Mouse (Mus musculus) hindbrain, embryonic 14.5 days (tissue): ENCODE measurements around the gene 9230102O04Rik. TPM values are rescaled to one million over a fixed set of nuclear protein-coding genes. Genes with fewer than 3 reads are reported as not detected.

ENCODE experiments used
- ATAC-seq: fragments of 200-750 bp; cut with Nextera tagmentation; 2 replicates; pipeline ENCODE4 v1.8.0; 2017; ENCODE audit warnings: moderate number of reproducible peaks, mild to moderate bottlenecking, moderate TSS enrichment, moderate library complexity; ENCODE audit not compliant: low FRiP score
- DNase-seq: peaks from one replicate; pipeline ENCODE4 v3.0.0-alpha.2; 2015; ENCODE audit warnings: low spot score
- H3K27ac ChIP-seq: fragments of 300-500 bp; sonication (generic); 2 replicates; pipeline ENCODE4 v1.5.1; 2014; ENCODE audit warnings: mild to moderate bottlenecking, moderate library complexity
- H3K27me3 ChIP-seq: fragments of 300-500 bp; sonication (generic); 2 replicates; pipeline ENCODE4 v1.6.1; 2014; ENCODE audit warnings: mild to moderate bottlenecking, low read length, mixed read lengths; ENCODE audit not compliant: control insufficient read depth, insufficient read depth
- H3K36me3 ChIP-seq: fragments of 300-500 bp; sonication (generic); replicated peaks from 2 replicates; pipeline ENCODE4 v1.6.1; 2014; ENCODE audit not compliant: control insufficient read depth, insufficient read depth
- H3K4me1 ChIP-seq: fragments of 300-500 bp; sonication (generic); replicated peaks from 2 replicates; pipeline ENCODE4 v1.6.1; 2014; ENCODE audit warnings: antibody characterized with exemption, low read length, mixed read lengths; ENCODE audit not compliant: control insufficient read depth, insufficient read depth
- H3K4me2 ChIP-seq: fragments of 300-500 bp; sonication (generic); replicated peaks from 2 replicates; pipeline ENCODE4 v1.6.1; 2014; ENCODE audit warnings: mild to moderate bottlenecking, moderate library complexity
- H3K4me3 ChIP-seq: fragments of 300-500 bp; sonication (generic); replicated peaks from 2 replicates; pipeline ENCODE4 v1.5.1; 2014; ENCODE audit warnings: mild to moderate bottlenecking, low read length
- H3K9ac ChIP-seq: fragments of 300-500 bp; sonication (generic); 2 replicates; pipeline ENCODE4 v1.6.1; 2014
- H3K9me3 ChIP-seq: fragments of 300-500 bp; sonication (generic); 2 replicates; pipeline ENCODE4 v1.6.1; 2016; ENCODE audit warnings: low read length; ENCODE audit not compliant: control insufficient read depth
- WGBS: fragments of 180-500 bp; shearing (Covaris S2); extraction: QIAGEN DNeasy Blood & Tissue Kit; methylation state at CpG from one replicate; pipeline ENCODE4 v1.1.7; 2014; 5-methylcytosine and 5-hydroxymethylcytosine counted together
- polyA plus RNA-seq: library from polyadenylated mRNA; unstranded; fragments of >200 nt; fragmentation: Nextera tagmentation; extraction: Ambion mirVana; gene quantifications from 2 replicates; pipeline ENCODE4 v1.2.1, GENCODE M21; 2014

9230102O04Rik gene
- polyA plus RNA-seq, 1 experiment from 2014 or later = 1.1 TPM

DNA sequence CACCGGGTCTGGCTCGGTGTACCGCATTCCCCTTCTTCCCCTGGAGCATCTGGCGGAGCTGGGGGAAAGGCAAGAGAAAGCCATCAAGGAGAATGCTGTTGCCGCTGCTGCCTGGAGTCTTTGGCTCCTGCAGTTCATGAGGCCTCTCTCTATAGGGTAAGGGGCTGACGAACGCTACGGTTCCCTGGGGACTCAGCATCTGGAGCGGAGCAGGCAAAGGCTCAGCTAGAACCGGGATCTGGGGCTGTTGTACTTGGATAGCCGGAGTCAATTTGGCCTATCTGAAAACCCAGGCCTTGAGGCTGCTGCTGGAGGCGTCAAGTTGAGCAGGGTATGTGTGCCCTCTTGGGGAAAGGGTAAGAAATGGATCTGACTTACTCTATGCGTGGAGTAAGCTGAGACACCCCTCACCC lies 7.7 kb downstream of the 9230102O04Rik start:
- no peak for ATAC-seq
- under 1% methylated on average over 13 of the region's 13 CpGs for WGBS
- Histone ChIP-seq H3K4me2 (peak overlapping the region; percentile 53), H3K36me3 (no peaks in the 10 kb centered on the region), H3K9me3 (no peaks in the 10 kb centered on the region), H3K9ac (peak overlapping the region; percentile 51), H3K4me1 (peaks cover 9% of the 10 kb centered on the region), H3K27ac (peak overlapping the region; percentile 78), H3K27me3 (peaks cover 83% of the 10 kb centered on the region), H3K4me3 (peak overlapping the region; percentile 29)
- no peak for DNase-seq

- peaks cover 82% of the 10 kb centered on the region for H3K27me3 ChIP-seq
- H3K4me3 ChIP-seq = peak within 1 kb of the TSS; percentile 29
- DNase-seq (no peak), ATAC-seq (no peak)
- no peaks in the 10 kb centered on the region for H3K36me3 ChIP-seq
- peak within 1 kb of the TSS; percentile 53 for H3K4me2 ChIP-seq
- peak within 1 kb of the TSS; percentile 51 for H3K9ac ChIP-seq
- H3K27ac ChIP-seq = peak within 1 kb of the TSS; percentile 78
- H3K9me3 ChIP-seq = no peaks in the 10 kb centered on the region
- H3K4me1 ChIP-seq = peaks cover 9% of the 10 kb centered on the region
- 0% methylated on average over 33 of the region's 35 CpGs for WGBS
These were observed 8.2 kb downstream of the 9230102O04Rik start, which contains the start of gene 4930412O13Rik for GRCm38 (mm10) chr2:9881051-9881591. Gene 4930412O13Rik, plus strand, starts transcription at chr2:9881252.

GRCm38 (mm10) chr2:9880271-9880670 lies 9.1 kb downstream of the 9230102O04Rik start:
- H3K4me2 ChIP-seq = peak overlapping the region; percentile 53
- ATAC-seq = no peak
- H3K27ac ChIP-seq = 0 out of 2 replicates have a peak overlapping the region, but pooled peaks have one; percentile 2
- no peaks in the 10 kb centered on the region for H3K36me3 ChIP-seq
- 4% methylated on average over 11 of the region's 11 CpGs for WGBS
- H3K4me3 ChIP-seq = no peak overlapping the region
- H3K27me3 ChIP-seq = peaks cover 82% of the 10 kb centered on the region
- no peaks in the 10 kb centered on the region for H3K9me3 ChIP-seq
- peaks cover 9% of the 10 kb centered on the region for H3K4me1 ChIP-seq
- no peak for DNase-seq
- no peak overlapping the region for H3K9ac ChIP-seq

GRCm38 (mm10) chr2:9879493-9879892 lies 9.8 kb downstream of the 9230102O04Rik start:
- H3K4me3 ChIP-seq = peak overlapping the region; percentile 30
- ATAC-seq = peak; percentile 91
- no peaks in the 10 kb centered on the region for H3K36me3 ChIP-seq
- H3K9ac ChIP-seq = no peak overlapping the region
- peak overlapping the region; percentile 53 for H3K4me2 ChIP-seq
- H3K4me1 ChIP-seq = peaks cover 9% of the 10 kb centered on the region
- WGBS = under 1% methylated on average over 21 of the region's 21 CpGs
- no peaks in the 10 kb centered on the region for H3K9me3 ChIP-seq
- peaks cover 82% of the 10 kb centered on the region for H3K27me3 ChIP-seq
- peak; percentile 79 for DNase-seq
- 0 out of 2 replicates have a peak overlapping the region, but pooled peaks have one; percentile 30 for H3K27ac ChIP-seq

DNA sequence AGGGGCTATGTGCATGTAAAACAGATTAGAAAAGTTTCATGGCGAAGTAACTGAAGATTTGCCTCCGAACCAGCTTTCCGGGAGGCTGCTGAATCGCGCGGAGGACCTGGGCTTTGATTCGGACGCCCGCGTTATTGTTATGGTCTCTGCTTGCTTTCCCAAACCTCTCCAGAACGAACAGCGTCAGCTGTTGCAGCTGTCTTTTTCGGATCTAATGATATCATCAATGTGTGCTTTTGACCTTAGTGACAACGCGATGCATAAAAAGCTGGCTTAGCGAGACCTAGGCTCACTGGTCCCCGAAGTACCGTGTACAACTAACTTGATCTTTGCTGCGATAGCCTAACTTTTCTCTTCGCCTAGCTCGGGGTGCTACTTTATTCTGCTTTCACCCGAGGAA lies 10.2 kb downstream of the 9230102O04Rik start:
- Histone ChIP-seq H3K27me3 (peaks cover 82% of the 10 kb centered on the region), H3K36me3 (no peaks in the 10 kb centered on the region), H3K4me3 (peak overlapping the region; percentile 30), H3K4me1 (peaks cover 9% of the 10 kb centered on the region), H3K4me2 (peak overlapping the region; percentile 53), H3K27ac (peak overlapping the region; percentile 30; the same call in 1 of the 2 replicates), H3K9ac (no peak overlapping the region; the same call in 1 of the 2 replicates), H3K9me3 (no peaks in the 10 kb centered on the region)
- no peak for DNase-seq
- no peak for ATAC-seq
- WGBS = 0% methylated on average over 22 of the region's 22 CpGs

DNA sequence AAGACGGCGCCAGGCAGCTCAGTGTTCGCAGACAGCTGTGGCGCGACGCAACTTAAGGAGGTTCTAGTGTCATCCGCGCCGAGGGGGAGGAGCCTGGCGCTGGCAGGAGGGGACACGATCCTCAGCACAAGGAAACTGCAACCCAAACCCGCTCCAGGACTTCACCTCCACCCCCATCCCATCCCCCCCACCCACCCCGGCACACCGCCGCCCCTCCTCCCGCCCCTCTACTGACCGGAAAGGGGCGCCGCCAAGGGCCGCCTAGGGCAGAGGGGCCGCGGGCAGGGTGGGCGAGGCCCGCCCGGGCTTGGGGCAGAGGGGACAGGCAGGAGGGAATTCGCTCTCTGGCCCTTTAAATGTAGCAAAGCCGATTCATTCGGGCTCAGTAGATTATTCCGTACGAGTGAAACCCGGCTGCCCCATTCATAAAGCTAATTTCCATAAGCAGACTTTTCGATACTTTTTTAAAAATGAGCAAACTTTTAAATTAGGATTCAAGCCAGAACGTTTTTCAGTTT lies 10.7 kb downstream of the 9230102O04Rik start:
- Histone ChIP-seq H3K4me2 (peak overlapping the region; percentile 53), H3K4me3 (peak overlapping the region; percentile 30), H3K4me1 (peaks cover 9% of the 10 kb centered on the region), H3K27me3 (peaks cover 83% of the 10 kb centered on the region), H3K36me3 (no peaks in the 10 kb centered on the region), H3K9ac (peak overlapping the region; percentile 26; the same call in 1 of the 2 replicates), H3K27ac (peak overlapping the region; percentile 30; the same call in 1 of the 2 replicates), H3K9me3 (no peaks in the 10 kb centered on the region)
- WGBS = under 1% methylated on average over 31 of the region's 33 CpGs
- ATAC-seq (no peak), DNase-seq (no peak)

GRCm38 (mm10) chr2:9877966-9878563 lies 11.3 kb downstream of the 9230102O04Rik start:
- Histone ChIP-seq H3K9me3 (no peaks in the 10 kb centered on the region), H3K9ac (peak overlapping the region; percentile 46), H3K36me3 (no peaks in the 10 kb centered on the region), H3K4me3 (peak overlapping the region; percentile 30), H3K27ac (peak overlapping the region; percentile 68), H3K4me1 (peaks cover 9% of the 10 kb centered on the region), H3K27me3 (peaks cover 84% of the 10 kb centered on the region), H3K4me2 (peak overlapping the region; percentile 53)
- WGBS = 1% methylated on average over 19 of the region's 19 CpGs
- no peak for ATAC-seq
- no peak for DNase-seq

GRCm38 (mm10) chr2:9877326-9877690 lies 12.0 kb downstream of the 9230102O04Rik start:
- H3K36me3 ChIP-seq = no peaks in the 10 kb centered on the region
- peak overlapping the region; percentile 53 for H3K4me2 ChIP-seq
- H3K4me3 ChIP-seq = peak overlapping the region; percentile 30
- peaks cover 87% of the 10 kb centered on the region for H3K27me3 ChIP-seq
- no peak for ATAC-seq
- H3K4me1 ChIP-seq = peaks cover 9% of the 10 kb centered on the region; the same call in 1 of the 2 replicates
- DNase-seq = no peak
- H3K9me3 ChIP-seq = no peaks in the 10 kb centered on the region
- peak overlapping the region; percentile 61 for H3K27ac ChIP-seq
- H3K9ac ChIP-seq = peak overlapping the region; percentile 46
- under 1% methylated on average over 35 of the region's 35 CpGs for WGBS

DNA sequence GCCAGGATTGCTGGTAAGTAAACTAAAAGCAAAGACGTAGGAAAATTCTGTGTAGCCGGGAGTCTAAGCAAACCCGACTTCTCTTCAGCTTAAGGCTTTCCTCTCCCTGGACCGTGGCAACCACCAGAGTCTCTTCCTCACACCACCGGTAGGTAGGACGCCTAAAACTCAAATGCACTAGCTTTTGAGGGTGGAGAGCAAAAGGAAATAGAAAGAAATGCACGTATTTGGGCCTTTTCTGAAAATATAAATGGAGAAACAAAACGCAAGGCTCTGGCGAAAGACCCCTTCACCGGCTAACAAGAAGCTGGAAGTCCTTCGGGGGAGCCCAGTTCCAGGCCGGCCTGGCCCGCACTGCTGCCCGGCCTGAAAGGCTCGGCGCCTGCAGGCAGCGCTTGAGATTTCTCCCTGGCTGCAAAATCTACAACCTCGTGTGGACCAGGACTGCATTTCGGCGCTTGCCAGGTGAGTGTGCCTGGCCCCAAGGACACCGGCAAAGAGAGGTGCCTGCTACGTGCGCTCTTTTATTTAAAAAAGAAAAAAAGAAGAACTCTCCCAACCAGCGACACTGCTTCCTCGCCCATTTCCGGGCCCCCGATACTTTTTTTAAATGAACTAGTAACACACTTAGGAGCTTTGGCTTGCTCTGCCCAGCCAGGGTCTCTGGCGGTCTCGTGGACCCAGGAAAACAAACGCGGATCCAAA lies 12.6 kb downstream of the 9230102O04Rik start:
- ATAC-seq (no peak), DNase-seq (no peak)
- Histone ChIP-seq H3K27me3 (peaks cover 87% of the 10 kb centered on the region), H3K4me3 (peak overlapping the region; percentile 30), H3K4me2 (peak overlapping the region; percentile 53), H3K36me3 (no peaks in the 10 kb centered on the region), H3K9ac (peak overlapping the region; percentile 46), H3K4me1 (peaks cover 9% of the 10 kb centered on the region; the same call in 1 of the 2 replicates), H3K9me3 (no peaks in the 10 kb centered on the region), H3K27ac (peak overlapping the region; percentile 61)
- WGBS = under 1% methylated on average over 31 of the region's 31 CpGs
